Mouse (Mus musculus) mesoderm, embryonic 11.5 days (tissue): ENCODE data around the gene Cd34.

Source experiments
- DNase-seq: peaks from one replicate; pipeline ENCODE4 v3.0.0-alpha.2; 2012; ENCODE audit warnings: low read depth, low spot score

Gene Cd34

DNA sequence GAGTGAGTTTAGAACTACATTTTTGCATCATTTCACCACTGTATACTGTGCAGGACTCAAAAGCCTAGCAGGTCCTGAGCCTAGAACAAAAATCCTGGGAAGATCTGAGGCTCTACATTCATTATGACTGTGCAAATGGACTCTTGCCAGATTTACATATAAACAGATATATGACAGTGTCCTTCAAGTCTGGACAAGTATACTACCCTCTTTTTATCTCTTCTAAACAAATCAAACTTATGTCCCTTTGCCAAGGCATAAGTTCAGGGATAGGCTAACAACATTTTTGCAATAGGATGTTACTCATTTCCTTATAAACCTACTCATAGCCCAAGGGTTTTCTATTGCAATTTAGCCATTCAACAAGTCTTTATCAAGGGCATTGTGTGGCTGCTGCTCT, 24.1 kb downstream of the Cd34 start:
- DNase-seq, result no peak

DNA sequence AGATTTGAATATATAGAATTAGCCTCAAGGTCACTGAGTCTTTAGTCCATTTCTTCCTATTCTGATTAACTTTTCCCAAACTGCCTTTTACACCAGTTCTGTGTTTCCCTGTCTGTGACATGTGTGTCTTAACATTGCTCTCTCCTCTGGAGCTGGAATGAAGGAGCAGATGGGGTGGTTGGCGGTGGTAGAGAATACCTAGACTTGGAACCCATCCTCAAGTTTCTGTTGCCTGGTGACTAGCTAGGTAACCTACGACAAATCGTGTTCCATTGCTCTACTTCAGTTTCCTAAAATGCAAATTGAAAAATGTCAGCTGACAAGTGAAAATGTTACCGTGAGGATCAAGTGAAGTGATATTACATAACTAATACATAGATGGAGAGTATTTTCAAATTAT, 33.4 kb downstream of the Cd34 start:
- DNase-seq, result no peak

DNA sequence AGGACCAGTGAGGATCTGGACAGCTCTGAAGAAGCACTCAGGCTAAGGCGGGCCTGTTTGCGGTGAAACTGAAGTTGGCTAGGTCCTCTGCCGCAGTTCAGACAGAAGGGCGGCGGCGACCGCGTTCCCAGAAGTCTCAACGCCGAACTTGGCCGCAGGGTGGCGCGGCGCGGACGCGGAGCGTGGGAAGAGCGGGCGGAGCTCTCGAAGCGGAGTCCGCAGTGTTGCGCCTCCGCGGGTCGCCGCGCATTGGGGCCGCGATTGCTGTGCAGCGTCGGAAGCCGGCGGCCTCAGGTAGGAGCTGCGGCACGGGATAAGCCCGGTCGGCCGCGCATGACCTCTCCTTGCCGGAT, 37.5 kb downstream of the Cd34 start:
- DNase-seq, result peak; percentile 89

GRCm38 (mm10) chr1:194976517-194977370, 38.1 kb downstream of the Cd34 start:
- peak; percentile 71 for DNase-seq

DNA sequence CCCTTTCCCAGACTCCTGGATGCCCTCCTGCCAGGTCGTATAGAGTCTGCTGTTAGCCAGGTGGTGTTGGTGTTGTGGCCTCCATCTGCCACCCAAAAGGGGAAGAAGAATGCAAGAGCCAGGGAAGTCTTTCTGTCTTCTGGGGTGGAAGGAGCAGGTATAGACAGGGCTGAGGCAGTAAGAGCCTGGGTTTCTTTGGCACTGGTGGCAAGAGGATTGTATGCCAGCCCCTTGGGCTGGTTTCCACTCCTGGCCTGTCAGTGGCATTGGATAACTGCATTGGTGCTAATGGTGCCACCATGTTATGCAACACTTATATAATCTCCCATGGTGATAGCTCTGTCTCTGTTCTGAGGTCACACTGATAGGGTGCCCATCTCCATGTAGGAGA, 38.7 kb downstream of the Cd34 start:
- no peak for DNase-seq

DNA sequence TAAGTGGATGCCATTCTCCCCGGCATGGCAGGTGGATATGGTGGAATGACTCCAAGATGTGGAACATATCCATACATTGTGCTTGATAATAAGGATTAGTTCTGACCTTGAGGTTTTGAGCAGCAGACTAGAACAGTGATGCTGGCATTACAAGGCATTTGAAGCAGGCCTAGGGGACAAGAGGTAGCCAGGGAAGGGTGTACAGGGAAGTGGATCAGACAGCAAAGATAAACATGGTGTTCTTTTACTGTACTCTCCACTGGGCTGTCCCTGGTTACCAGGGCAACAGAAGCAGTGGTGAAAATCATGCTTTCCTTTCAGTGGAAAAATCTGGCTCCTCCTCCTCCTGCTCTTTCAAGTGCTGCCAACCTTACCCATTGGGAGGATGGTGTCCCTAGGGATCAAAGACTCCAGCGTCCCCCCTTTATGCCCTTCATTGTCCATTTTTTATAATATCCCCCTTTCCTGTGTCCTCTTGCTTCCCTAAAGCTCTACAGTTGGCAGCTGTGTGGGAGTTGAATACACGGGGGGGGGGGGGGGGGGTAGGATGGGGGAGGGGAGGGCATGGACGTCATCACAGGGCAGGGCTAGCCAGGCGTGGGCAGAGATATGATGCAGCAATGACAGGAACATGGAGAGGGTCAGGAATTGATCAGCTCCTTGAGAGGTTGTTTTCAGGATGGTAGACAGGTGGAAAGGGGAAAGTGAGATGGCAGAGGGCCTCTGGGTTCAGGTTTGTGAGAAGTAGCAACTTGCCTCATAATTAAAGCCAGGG, 39.5 kb downstream of the Cd34 start:
- no peak for DNase-seq

DNA sequence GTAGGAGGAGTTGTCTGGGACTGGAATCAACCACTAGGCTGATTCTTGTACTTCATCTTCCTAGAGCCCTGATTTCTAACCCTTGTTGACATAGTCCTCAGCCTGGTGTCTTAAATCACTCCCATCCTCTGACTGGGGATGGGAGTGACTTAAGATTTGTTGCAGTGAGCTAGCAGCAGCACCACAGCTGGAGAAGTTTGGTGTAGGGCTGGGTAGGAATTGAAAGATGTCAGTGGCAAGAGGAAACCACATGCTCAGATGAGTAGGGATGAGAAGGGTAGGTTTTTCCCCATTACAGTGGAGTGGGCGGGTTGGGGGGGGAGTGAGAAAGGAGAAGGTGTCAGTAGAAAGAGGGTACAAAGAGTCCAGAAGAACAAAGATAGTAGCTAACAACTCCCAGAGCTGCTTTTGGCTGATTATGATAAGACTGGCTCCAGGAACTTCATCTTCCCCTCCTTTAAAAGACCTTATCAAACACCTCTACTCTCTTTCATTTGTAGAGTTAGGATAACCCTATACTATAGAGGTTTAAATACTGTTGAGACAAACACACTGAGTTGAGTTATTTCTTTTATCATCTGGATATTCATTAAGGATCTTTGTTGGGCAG, 42.3 kb downstream of the Cd34 start:
- no peak for DNase-seq

- no peak for DNase-seq
Observed at GRCm38 (mm10) chr1:194982931-194983690, 44.5 kb downstream of the Cd34 start.

DNA sequence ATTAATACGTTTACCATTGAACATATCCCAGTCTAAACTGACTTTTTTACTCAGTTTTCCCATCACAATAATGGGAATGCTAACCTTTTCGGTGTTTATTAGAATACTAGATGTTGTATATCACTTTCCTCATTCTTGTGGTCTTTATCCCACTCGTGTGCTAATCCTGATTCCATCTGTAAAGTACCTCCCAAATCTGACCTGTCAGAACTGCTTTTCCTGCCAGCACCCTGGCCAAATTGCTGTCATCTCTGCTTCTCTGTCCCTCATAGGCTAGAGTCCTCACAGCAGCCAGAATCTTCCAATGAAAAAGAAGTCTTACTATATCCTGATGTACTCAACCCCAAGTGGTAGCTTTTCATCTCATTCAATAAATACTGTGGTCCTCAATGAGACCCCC, 46.3 kb downstream of the Cd34 start:
- DNase-seq, result no peak

GRCm38 (mm10) chr1:194985442-194986210, 47.0 kb downstream of the Cd34 start:
- no peak for DNase-seq

GRCm38 (mm10) chr1:194989024-194989423, 50.4 kb downstream of the Cd34 start:
- no peak for DNase-seq

GRCm38 (mm10) chr1:194990976-194991375, 52.4 kb downstream of the Cd34 start:
- no peak for DNase-seq

DNA sequence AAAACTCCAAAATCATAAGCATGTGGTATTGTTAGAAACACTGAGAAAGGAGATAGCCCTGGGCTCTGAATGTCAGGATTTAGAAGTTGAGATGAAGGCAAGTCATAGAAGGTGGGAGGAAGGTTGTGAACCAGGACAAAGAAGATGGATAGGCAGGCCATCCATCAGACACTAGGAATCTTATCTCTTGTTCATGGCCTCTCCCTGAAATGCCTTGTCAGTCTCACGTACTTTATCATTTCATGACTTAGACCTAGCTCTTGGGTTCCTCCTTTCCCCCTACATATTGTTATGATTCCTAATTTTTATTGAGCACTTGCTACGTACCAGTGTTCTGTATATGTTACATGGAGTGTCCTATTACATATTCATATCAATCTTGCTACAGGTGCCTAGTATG, 53.0 kb downstream of the Cd34 start:
- DNase-seq, result no peak

GRCm38 (mm10) chr1:194992589-194993317, 54.1 kb downstream of the Cd34 start:
- no peak for DNase-seq

DNA sequence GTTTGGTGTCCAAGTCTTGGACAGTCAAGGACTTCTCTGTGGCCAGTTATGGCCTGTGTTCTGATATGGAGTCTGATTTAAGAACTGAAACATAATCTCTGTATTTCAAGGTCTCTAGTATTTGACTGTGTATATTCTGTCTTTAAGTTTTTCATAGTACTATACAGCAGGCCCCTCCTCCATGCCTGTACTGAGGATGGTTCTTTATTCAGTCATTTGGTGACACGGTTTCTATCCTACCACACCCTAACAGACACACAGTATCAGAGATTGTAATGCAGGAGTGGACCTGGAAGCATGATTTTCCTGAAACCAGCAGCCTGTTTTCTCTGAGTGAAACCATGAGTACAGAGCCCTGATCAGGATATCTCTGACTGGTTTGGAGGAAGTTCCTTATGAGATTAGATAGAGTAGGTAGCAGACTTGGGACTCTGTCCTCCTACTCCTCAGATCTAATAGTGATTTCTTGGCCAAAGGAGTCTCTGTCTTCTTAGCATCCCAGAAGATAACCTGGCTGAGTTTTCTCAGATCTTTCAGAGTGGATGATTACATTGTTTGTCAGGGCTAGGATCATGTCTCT, 54.9 kb downstream of the Cd34 start:
- no peak for DNase-seq

DNA sequence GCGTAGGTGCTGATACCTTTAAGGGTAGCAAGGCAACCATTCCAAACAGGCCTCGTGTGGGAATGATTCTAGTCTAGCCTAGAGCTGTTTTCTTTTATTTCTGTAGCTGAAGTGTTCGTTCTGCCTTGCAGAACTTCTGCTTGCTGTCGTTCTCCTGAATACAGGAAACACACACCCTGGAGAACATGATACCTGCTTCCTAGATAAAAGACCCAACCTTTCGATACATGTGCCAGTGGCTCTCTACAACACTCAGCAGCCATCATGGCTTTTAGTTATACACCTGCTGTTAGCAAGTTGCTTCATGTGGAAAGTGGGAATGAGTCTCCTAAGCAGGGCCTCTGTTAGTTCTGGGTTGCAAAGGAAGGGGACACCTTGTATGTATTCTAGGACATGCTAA, 55.6 kb downstream of the Cd34 start:
- DNase-seq, result no peak

GRCm38 (mm10) chr1:194995196-194995595, 56.6 kb downstream of the Cd34 start:
- DNase-seq, result no peak

DNA sequence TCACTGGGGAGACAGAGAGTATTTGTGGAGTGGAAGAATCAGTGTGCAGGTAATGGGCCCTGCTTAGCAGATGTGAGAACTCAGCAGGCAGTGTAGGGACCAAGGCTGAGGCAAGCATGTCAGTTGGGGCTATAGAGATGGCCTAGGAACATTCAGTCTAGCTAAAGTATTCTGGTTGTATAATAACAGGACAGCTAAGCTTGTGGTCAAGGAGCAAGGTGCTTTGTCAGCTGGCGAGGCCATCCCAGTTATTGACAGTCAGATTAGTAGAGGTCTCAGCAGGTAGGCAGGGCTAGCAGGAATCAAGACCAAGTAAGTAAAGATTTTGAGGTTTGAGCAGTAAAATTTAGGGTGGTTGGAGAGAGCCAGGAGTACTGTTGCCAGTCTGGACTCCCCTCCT, 59.8 kb downstream of the Cd34 start:
- no peak for DNase-seq

- no peak for DNase-seq
Observed at GRCm38 (mm10) chr1:195003328-195003727, 64.7 kb downstream of the Cd34 start.

DNA sequence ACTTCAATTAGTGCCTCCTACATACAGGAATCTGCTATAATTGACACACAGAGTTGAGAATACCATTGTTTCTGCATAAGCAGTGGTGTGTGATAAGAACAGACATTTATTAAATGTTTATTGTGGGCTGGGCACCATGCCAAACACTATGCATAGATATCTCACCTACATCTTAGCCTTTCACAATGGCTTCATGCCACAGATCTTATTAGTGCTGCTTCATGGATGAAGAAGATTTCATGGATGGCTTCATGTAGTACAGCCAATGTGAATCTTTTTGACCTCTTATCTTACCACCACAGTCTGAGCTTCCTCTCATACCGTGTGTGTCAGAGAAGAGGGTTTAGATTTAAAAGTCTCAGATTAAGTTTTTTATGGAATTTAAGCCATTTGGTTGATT, 65.6 kb downstream of the Cd34 start:
- no peak for DNase-seq
